Mouse (Mus musculus) fibroblast of lung, adult 2 months (primary cell): Measurements from ENCODE around the gene Chd4.
A peak's percentile ranks its signal among the peaks of the same experiment; 100 is the strongest.

ENCODE experiments used
- DNase-seq: peaks from one replicate; pipeline ENCODE4 v3.0.0-alpha.2; 2011; ENCODE audit warnings: low read depth

Gene Chd4

DNA sequence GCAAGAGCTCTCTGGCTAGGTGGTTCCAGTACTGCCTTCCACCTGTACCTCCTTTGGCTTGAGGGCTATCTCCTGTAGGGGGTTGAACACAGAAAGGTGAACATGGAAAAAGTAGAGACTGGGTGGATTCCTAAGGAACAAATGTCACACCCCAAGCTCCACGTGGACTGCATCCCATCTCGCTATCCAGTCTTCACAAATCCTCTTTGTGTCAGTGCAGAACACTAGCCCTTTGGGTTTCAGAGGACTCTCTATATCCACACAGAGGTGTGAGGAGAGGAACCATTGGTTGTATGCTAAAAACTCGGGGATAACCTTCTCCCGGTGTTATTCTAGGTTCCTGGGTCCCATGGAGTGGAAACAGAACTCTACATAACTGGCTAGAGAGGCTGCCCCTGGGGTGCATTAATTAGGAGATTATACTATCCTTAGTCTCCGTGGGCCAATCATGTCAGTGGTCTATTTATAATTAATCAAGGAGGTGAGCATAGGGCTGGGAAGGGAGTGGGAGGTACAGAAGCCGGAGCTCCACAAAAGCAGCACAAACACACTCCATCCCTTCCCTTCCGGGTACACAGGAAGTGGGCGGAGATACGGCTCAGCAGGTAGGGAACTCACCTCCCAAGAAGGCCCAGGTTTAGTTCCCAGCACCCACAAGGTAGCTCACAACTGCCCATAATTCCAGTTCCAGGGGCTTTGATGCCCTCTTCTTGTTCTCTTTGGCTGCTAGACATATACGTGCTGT is 5.3 kb upstream of the Chd4 start:
- no peak for DNase-seq

DNA sequence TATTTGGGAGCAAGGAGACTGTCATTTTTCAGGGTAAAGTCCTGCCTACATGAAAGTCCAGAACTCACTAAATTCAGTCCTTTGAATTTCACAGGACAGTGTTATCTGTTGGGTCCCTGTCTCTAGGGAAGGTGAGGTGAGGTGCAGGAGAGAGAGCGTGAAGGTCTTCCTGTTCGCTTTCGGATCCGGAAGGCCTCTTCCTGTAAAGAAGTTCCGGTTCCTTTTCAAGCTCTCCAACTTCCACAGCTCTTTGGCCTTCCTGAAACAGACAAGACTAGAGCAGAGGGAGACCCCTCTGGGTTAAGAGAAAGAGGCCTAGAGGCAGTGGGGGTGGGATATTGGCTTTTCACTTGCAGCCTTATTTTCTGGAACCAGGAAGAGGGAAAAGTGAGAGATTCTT is 3.4 kb upstream of the Chd4 start:
- no peak for DNase-seq

DNA sequence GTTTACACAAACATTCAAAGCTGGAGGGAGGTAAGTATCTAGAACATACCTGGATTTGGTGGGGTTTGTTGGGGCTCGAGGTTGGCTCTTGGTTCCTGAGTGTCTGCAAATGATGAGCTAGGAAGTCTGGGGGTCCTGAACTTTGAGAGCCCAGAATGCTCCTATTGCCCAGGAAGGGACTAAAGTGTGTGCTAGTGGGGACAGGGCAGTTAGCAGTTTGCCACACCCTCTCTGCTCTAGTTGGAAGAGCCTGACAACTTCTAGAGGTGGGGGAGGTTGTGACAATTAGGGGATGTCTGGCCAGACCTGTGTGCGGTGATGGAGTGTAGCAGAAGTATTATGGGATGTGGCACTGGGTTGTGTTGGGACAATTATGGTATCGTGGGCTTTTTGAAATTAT is 938 bp upstream of the Chd4 start:
- no peak for DNase-seq

DNA sequence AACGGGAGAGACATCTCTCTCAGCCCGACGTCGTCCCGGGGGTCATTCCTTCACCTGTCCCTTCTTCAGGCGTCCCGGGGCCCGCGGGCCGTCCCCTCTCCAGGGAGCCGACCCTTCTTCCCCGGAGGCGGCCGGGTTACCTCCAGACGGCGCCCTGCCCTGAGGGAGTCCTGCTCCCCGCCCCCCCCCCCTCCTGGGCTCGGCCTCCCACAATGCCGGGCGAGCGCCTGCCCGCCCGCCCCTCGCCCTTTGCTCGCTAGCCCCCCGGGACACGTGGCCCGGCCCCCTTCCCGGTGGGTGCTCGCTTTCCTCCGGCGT is 457 bp downstream of the Chd4 start:
- DNase-seq, result no peak

DNA sequence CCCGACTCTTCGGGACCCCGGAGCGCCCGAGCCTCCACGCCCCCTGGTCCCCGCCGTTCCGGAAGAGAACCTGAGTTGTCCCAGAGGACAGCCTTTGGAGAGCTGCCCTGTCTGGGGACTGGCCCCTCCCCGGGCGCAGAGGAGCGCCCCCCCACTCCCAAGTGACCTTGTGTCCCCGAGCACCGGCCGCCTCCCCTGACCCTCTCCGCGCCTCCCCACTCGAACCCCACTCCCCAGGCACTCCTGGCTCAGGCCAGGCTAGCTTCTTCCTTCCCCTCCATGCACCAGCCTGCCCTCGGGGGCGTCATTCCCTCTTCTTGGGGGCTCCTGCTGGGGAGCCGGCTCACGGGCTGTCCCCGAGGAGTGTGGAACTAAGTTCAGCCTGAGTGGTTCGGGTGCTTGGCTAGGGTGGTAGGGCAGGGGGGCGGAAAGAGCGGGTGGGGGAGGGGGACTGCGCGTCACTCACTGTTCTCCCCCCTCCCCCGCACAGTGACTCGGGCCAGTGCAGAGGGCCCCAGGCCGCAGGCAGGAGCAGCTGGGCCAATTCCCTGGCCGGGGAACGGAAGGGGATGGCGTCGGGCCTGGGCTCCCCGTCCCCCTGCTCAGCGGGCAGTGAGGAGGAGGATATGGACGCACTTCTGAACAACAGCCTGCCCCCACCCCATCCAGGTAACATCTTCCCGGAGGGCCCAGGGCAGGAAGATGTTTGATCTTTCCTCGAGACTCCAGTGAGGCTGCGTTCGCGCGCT is 990 bp downstream of the Chd4 start:
- no peak for DNase-seq

DNA sequence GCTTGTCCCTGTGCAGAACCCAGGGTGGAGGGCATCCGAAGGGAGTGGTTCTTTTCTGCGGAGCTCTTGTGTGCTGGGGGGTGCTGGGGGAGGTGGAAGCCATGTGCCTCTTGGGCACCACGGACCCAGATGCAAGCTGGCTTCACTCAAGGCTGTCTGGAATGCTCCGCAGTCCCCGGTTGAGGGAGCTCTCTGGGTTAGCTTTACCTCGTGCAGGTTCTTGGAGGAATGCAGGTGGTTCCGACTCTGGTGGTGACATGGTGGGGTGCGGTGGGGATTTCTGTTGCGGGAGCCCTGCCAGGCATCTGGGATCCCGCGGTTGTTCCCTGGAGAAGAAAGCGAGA is 1.5 kb downstream of the Chd4 start:
- DNase-seq, result no peak

DNA sequence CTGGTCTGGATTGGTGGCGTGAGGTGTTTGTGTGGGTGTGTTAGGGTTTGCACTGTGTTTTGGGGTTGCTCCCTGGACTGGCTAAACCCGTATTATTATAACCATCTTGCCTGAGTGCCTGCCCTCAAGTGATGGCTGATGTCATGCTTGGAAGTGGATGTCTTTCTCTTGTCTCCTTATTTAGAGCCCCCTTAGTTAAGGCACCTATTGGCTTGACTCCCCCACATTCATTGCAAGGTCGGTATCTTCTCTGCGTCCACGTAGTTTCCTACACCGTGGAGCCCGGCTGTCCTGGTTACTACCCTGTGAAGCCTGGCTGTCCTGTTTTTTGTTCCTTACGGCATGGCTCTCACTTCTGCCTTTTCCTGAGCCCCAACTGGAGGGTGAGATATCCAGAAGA is 2.2 kb downstream of the Chd4 start:
- DNase-seq, result no peak

DNA sequence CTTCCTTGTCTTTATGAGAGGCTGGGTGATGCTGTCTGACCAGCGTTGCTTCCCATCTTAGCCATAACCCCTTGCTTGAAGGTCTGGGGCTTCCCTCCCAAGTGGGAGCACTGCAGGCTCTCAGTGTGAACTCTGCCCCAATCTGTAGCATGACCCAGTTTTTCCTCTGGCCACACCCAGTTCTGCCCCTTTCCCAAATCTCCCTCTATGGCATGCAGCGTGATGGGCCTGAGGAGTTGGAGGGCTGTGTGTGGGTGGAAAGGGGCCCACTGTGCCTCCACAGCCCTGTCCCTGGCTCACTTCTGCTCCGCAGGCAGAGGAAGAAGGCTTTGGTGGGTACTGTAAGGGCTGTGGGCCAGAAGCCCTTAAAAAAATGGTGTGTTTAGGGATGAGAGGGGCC is 2.7 kb downstream of the Chd4 start:
- DNase-seq, result no peak

DNA sequence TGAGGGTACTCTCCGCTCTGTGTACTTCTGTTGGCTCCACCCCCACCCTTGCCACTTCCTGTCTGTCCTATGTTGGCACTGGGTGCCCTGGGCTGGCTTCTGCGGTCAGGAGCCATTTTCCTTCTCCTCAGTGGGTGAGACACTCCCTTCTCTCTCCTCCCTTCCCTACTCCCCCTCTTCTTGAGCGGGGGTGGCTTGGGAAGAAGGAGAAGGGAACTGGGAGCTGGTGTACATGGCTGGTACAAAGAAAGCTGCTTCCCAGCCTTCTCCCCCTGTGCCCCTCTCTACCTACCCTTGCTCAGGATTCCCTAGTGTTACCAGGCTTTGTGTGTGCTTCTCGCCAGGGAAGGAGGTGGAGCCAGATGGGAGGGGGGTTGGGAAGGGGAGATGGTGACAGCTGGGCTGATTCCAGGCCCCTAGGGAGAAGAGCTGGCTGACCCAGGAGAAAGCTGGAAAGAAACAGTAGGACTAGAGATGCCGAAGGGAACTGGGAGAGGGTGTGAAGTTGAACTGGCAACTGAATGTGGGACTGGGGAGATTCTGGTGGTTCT is 3.7 kb downstream of the Chd4 start:
- DNase-seq, result no peak

DNA sequence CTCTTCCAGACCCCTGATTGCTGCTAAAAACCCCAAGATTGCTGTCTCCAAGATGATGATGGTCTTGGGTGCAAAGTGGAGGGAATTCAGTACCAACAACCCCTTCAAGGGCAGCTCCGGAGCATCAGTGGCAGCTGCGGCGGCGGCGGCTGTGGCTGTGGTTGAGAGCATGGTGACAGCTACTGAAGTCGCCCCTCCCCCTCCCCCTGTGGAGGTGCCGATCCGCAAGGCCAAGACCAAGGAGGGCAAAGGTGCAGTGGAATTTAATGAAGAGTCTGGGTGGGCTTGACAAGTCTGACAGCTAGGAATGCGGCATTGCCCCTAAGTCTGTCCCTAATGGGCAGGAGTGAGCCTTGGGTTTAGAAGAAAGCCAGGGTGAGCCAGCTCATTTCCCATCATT is 5.7 kb downstream of the Chd4 start:
- DNase-seq, result no peak

DNA sequence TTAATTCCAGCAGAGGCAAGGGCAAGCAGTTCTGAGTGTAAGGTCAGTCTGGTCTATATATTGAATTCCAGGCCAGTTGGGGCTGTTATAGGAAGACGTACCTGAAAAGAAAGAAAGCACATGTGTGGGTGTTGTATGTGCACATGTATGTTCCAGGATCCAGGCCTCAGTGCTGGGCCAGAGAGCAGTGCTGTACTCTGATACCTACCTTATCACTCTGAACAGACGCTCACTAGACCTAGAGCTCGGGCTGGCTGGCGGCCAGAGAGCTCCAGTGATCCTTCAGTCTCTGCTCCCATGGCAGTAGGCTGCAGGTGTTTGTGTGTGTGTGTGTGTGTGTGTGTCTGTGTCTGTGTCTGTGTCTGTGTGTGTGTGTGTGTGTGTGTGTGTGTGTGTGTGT is 8.4 kb downstream of the Chd4 start:
- DNase-seq, result no peak

DNA sequence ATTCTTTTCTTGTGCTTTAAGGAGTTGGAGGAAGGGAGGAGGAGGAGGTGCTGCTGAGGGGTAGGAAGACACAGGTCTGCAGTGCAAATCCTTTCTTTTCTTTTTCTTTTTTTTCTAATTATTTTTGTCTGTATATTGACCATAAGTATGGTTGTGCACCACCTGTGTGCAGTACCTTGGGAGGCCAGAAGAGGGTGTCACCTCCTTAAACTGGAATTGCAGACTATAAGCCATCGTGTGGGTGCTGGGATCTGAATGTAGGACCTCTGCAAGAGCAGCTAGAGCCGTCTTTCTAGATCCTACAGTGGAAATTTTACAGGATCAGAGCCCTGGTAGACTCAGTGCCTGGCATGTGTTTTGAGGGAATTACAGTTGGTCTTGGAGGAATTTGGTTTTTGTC is 11.9 kb downstream of the Chd4 start:
- no peak for DNase-seq

DNA sequence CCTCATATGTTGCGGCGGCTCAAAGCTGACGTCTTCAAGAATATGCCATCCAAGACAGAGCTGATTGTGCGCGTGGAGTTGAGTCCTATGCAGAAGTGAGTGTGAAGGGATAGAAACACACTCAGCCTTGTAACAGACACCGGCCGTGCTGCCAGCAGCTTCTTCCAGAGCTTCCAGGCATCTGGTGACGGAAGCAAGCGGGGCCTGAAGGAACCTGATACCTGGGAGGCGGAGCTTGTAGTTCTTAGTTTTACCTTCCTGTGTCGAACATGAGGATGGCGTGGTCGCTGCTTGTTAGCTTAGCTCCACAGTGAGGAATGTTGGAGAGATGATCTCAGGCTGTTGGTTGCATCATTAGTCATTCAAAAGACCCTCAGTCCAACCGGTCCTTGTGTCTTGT is 13.6 kb downstream of the Chd4 start:
- DNase-seq, result no peak

DNA sequence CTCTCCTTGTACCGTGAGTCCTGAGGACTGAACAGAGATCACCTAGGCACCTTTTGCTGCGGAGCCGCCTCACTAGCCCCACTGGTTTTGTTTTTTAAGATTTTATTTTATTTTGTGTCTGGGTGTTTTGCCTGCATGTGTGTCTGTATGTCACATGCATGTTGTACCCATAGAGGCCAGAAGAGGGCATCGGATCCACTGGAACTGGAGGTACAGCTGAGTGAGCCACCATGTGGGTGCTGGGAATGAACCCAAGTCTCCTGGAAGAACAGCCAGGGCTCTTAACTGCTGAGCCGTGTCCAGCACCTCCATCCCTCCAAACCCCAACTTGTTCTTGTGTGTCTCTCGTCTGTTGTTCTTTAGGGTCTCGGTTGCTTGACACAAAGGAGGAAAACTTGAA is 15.1 kb downstream of the Chd4 start:
- DNase-seq, result no peak

DNA sequence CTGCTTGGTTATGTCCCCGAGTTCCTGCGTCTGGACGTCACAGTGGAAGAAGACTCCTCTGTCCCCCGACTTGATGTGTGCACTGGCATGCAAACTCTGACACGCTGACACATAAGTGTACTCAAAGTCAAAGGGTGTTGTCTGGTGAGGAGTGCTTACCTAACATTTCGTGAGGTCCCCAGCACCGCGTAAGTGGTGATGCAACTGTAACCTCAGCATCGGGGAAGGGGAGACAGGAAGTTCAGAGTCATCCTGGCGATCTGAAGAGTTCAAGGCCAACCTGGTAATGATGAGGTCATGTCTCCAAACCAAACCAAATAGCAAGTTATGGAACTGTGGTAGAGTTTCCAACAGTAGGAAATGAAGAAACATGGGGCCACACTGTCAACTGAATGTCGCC is 16.8 kb downstream of the Chd4 start:
- DNase-seq, result no peak

DNA sequence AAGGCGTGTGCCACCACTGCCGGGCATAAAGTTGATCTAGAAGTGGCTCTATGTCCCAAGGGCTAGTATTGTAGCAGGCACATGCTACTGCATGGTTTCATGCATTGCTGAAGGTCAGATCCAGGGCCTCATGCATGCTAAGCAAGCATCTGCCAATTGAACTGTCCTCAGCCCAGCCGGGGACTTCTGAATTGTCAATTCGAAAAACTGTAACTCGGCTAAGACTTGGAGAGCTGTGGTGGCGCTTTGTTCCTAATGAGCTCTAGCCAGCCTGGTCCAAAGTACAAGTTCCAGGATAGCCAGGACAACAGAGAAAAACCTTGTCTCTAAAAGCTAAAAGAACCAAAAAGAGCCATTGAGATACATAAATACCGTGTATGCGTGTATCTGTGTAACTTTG is 23.6 kb downstream of the Chd4 start:
- DNase-seq, result no peak

DNA sequence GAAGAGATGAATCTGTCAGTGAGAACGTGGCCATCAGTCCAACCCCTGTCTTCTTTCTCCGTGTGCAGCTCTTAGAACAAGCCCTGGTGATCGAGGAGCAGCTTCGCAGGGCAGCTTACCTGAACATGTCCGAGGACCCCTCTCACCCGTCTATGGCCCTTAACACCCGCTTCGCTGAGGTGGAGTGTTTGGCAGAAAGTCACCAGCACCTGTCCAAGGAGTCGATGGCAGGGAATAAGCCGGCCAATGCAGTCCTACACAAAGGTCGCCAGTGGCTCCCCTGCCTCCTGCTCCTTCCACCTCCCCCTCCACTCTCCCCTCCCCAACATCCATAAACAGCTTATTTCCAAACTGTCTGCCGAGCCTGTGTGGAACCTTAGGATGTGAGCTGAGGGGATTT is 32.9 kb downstream of the Chd4 start:
- DNase-seq, result no peak

DNA sequence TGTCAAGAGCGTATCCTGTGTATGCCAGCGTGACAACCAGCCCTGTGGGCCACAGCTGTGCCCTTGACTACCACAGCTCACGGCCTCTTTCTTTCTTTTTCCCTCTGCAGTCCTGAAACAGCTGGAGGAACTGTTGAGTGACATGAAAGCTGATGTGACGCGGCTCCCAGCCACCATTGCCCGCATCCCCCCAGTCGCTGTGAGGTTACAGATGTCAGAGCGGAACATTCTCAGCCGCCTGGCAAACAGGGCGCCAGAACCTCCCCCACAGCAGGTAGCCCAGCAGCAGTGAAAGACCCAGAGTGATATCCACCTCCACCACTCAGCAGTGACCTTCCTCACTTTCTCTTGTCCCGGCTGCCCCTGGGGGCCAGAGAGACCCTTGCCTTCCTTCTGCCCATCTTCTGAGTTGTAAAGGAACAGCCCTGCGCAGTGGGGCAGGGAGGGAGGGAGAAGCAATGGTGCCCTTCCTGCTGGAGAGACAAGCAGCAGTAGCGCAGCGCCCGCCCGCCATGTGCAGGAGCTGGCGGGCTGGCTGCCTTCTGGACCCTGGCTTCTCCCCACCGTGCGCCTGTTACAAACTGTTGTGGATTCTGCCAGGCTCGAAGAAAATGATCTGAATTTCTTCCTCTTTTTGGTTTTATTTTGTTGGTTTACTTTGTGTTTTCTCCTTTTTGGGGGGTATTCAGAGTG is 34.1 kb downstream of the Chd4 start:
- no peak for DNase-seq

DNA sequence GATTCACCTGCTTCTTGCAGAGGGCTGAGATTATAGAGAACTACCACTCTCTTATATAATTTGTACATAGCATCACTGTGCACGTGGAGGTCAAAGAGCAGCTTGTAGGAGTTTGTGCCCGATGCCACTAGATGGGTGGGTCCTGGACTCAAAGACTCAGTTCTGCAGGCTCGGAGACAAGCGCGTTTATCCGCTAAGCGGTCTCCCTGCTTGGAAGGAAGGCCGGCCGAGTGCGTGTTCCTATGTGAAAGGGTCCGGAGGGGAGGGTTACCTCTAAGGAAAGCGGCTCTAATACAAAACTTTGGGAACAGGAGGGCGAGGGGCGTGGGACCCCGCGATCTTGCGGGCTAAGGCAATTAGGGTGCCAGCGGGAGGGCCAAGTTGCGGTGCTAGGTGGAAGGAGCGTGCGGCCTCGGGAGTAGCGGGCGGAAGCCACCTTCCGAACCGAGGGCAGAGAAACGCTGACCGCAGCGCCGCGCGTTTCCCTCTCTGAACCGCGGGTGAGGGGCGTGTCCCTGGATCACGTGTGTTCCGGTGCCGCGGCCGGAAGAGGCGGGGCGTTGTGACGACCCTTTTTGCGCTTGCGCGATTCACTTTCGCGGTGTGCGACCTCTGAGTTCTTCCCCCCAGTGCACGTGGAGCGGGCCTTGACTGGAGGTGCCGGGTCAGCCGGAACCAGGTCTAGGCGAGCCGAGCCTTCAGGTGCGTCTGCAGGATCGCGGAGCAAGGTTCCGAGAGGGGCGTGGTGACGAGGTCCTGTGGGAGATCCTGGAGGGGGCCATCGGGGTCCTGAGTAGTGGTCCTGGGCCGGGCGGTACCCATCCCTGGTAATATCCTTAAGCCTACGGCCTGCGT is 35.7 kb downstream of the Chd4 start, which contains the start of gene Nop2:
Nop2 (plus strand) TSS at position 608 of the 855 bp plus-strand sequence.
- DNase-seq, result peak; percentile 69

DNA sequence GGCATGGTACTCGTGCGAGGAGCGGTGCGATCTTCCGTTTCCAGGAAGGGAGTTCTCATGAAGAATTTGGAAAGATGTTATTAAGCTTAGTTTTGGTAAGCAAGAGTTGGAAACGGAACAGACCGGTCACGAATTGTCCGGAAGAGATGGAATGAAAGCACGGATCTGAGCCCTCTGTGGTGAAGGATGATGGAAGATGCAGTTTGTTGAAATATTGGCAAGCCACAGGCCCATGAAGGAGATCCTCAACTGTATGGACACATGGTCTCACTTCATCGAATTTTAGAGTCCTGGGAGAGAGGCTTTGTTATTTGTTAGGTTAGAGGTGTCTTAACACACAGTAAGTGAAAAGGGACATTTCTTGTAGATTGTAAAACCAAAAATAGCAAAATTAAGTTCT is 36.7 kb downstream of the Chd4 start:
- no peak for DNase-seq

DNA sequence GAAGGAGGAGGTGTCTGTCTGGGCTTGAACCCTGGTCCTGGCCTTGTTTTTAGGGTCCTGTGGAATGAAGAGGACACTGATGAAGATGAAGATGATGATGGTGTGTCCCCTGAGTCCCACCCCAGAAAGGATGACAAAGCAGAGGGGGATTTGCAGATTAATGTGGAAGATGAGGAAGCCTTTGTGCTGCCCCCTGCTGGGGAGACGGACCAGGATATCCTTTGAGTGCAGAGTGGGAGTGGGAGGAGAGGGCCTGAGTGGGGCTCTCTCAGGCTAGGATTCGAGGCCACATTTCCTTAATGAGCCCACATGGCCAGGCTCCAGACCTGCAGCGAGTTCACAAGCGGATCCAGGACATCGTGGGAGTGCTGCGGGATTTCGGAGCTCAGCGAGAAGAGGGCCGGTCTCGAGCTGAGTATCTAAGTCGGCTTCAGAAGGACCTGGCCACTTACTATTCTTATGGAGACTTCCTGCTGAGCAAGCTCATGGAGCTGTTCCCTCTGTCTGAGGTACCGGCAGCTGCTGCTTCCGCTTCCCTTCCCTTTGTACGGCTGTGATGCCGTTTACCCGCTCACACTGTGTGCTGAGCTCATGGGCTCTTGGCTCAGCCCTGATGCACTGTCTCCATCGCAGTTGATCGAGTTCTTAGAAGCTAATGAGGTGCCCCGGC is 41.4 kb downstream of the Chd4 start:
- no peak for DNase-seq

DNA sequence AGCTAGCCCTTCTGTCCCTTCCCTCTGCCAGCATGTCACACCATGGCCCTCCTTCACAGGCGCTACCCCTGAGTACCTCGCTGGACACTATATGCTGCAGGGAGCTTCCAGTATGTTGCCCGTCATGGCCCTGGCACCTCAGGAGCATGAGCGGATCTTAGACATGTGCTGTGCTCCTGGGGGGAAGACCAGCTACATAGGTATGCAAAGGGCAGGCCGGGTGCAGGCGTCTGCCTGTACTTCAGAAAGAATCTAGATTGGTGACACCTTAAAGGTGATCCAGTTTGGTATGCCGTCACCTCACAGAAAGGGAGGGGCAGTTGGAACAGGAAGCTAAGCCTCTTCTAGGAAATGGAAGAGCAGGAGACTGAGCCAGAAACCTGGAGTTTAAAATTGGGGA is 44.0 kb downstream of the Chd4 start:
- DNase-seq, result no peak
